Mouse (Mus musculus) kidney, postnatal 25 days (tissue): ENCODE results near the gene Grap2.

Source experiments
- DNase-seq, 2 experiments: peaks; one replicate each; pipeline ENCODE4 v3.0.0; 2021; ENCODE audit warnings: mixed read lengths in 2 of 2

Gene Grap2

DNA sequence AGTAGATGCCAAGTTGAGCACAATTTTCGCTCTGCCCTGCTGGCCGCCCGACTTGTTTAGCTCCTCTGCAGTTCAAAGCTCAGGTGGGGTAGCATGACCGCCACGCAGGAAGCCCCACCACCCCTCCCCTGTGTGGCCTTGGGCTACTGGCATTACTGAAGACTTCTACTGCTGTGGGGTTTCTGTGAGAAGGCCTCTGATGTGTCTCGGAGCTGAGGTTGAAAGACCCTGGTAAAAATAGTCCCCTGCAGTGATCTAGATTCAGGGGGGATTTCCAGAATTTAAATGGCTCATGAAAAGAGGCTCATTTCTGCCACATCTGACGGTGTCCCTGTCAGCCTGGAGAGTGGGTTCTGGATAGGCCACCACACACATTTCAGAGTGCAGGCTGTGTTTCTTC lies 30.1 kb downstream of the Grap2 start:
- DNase-seq = no peak

DNA sequence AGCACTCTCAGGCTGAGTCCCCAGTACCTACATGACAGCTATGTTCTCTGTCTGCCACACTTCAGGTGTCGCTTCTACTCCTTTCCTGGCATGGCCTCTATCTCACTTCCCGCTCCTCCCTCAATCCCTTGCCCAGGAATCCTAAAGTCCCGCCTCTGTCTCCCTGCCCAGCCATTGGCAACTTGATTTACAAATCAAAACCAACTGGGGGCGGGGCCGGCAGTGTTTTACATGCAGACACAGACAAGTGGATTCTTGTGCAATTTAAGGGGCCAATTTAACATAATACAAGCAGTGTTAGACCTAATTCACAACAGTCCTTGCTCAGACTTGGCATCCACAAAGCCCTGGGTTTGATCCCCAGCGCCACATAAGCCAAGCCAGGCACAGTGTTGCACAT lies 31.6 kb downstream of the Grap2 start:
- DNase-seq = no peak

DNA sequence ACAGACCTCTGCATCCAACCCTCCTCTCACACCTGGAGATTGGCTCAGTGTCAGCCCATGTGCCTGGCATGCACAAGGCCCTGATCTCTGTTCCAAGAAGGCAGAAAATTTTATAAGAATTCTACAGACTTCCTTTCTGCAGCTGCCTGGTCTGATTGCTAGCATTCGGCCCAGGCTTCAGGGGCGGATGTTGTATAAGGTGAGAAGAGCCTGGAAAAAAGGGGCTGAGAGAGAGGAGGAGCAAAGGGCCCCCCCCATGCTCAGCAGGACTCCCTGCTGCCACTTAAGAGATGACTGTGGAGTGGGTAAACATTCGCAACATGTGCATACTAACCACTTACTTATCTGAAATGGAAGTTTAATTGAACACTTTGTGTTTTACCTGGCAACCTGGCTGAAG lies 35.6 kb downstream of the Grap2 start:
- no peak for DNase-seq

DNA sequence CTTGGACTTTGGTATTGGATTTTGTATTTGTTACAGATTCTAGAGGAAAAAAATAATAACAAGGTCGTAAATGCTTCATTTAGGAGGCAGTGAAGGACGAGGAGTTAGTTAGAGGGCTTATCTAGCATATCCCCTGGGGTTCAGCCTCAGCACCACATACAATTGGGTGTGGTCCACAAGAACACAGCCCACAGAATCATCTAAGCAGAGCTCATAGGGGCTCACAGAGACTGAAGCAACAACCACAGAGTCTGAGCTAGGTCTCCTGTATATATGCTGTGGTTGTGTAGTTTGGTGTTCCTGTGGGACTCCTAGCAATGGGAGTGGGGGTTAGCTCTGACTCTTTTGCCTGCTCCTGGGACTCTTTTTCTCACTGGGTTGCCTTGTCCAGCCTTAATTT lies 37.9 kb downstream of the Grap2 start:
- no peak for DNase-seq

DNA sequence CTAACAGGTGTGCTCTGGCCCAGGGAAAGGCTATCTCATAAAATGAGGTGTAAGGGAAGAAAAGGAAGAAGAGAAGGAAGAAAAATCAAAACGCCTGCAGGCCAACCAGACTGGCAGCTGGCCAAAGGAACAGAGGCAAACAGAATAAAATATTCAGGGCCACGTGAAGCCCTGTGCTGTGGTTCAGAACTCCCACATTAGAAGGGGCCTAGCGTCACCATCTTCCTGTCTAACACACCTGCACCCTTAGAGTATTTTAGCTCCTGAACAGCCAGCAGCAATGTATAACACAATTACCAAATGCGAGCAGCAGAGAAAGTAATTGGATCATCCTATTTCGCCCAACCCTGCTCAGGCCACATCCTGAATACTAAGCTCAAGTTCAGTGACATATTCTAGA lies 39.1 kb downstream of the Grap2 start:
- peak in 1 of 2 experiments; percentile 11 for DNase-seq

DNA sequence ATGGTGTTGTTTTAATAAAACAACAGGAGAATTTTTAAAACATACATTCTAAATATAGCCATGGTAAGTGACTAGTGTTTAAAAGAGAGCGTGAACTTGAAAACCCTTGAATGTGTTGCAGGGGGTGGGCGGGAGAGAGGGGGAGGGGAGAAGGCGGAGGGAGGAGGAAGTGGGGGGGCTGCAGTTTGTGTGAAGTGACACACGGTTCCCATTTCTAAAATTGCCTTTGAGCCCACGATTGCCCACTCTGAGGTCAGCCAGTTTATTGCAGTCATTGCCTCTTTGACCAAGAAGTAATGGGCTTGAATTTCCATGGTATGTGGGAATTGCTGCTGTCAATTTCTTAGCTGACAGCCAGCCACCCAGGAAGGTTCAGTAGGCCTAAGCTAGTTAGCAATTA lies 41.5 kb downstream of the Grap2 start:
- DNase-seq = no peak

DNA sequence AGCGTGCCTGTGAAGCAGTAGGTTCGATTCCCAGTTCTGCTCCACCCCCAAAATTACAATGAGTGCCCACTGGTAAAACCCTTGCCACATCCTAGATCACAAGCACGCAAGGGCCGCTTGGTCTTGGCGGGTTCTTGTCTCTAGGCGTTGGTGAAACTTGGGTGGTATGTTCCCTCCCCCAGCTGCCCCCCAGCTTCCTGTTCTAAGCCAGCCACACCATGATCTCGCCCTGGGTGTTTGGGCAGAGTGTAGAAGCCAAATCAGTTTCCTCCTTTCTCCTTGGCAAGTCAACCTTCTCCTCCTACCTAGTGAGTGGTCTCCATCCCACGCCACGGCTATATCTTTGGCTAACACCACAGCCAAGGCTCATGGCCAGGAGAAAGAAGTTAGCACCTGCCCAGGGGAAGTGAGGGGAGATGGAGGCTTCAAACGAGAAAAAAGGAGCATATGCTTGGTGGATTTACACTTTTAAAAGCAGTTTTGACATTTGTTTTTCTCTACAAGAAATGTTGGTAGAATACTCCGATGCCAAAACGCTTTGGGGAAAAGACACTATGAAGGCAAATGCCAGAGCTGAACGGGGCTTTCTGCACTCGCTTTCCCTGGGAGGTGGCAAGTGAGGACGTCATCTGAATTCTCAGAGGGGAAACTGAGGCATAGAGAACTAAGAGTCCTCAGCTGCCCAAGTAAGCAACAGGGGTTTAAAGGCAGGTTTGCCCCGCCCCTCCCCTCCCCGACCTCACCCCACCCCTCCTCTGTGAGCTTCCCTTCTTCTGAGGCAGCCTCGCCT lies 42.3 kb downstream of the Grap2 start:
- DNase-seq = no peak

DNA sequence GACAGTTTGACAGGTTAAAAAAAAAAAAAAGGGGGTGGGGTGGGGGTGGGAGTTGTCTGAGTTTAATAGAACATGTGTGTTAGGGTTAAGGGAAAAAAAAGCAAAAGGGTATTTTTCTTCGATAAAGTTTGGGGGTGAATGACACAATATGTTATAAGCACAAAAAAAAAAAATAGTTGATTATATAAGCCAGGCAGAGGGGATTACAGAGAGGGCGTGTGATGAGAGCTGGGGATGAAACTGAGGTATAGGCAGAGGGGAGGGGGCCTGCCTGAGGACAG lies 42.8 kb downstream of the Grap2 start:
- no peak for DNase-seq

DNA sequence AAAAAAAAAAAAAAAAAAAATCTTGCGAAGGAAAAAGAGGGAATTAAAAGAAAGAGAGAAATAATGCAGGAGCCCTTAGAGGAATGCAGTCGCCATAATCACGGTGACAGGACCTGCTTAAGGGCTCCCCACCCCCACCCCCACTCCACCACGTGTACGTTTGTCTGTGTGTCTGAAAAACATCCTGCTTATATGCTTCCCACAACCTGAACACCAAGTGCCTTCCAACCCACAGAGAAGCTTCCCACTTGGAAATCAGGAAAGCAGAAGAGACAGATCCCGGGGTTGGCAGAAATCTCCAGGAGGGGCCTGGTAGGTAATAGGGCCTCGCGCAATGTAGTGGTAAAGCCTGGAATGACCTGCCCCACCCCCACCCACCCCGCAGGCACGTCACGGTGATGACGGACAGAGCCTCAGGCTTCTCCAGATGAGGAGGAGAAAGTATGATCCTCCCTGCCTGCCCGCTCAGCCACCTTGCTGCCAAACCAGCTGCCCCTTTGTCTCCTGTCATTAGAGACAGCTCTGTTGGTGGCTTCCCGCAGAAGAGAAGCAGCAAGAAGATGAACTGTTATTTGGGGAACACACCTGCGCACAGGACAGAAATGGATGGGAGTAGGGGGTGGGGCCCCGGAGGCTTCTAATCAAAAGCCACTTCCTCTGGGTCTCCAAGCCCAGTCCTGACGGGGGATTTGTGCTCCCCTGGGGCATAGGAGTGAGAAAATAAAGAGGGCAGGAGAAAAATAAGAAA lies 43.4 kb downstream of the Grap2 start:
- no peak for DNase-seq

DNA sequence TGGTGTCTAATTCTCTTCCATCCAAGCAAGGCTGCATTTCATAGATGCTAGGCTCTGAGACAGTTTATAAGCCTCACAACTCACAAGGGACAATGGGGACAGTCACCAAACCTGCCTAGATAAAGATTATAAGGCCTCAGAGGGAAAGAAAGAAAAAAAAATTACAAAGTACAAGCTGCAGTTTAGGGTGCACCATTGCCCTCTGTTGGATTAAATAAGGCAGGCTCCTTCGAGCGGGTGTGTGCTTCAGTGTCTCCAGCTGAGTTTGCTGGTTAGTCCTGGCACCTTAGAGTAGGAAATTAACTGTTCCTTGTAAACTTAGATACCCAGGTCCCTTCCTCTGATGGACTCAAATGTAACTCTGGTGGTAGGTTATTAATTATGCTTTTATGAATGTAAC lies 45.4 kb downstream of the Grap2 start:
- no peak for DNase-seq

DNA sequence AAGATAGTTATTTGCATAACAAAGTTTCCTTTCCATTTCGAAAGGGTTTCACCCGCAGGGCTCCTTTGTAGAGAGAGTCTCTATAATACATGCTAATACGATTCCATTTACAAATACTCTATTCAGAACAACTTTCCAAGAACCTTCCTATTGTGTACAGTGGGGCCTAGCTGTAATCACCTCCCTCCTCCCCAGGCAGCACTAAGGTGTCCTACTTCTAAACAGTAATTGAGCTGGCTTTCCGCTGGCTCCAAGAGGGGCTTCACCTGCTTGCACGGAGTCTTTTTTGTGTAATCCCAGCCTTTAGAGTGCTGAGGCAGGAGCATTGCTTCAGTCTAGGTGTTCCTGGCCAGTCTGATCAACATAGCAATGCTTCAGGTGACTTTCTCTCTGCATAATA lies 46.8 kb downstream of the Grap2 start:
- DNase-seq = no peak

DNA sequence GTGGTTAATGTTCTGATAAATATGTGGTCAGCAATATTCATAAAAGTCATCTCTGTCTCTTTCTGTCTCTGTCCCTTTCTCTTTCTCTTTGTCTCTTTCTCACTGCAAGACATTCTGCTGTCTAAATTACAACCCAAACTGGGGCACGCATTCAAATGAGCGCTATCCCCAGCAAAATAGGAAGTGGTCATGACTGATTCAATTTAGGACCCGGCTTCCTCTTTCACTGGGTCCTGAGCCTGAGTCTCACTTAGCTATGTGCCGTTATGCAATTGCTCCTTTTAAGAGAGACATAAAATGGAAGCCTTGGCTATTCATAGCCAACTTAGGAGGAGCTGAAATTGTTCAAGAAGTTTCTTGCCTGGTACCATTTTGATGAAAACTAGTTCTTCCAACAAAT lies 47.4 kb downstream of the Grap2 start:
- DNase-seq = no peak

DNA sequence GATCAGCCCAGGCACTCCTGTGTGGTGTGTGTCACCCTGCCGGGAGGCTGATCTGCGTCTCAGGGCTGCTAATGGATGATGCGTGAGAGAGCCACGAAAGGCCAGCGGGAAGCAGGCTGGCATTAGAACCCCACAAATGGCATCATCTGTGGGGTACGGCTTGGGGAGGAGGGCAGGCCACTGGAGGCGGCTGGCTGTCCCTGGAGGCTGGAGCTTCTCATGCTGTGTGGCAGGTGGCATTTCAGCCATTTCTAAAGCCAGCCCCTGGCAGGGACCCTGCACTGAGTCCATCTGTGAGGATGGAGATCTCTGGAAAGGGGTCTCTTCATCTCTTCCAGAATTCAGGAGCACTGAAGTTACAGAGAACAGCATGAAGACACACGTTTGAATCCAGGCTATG lies 48.0 kb downstream of the Grap2 start:
- no peak for DNase-seq

DNA sequence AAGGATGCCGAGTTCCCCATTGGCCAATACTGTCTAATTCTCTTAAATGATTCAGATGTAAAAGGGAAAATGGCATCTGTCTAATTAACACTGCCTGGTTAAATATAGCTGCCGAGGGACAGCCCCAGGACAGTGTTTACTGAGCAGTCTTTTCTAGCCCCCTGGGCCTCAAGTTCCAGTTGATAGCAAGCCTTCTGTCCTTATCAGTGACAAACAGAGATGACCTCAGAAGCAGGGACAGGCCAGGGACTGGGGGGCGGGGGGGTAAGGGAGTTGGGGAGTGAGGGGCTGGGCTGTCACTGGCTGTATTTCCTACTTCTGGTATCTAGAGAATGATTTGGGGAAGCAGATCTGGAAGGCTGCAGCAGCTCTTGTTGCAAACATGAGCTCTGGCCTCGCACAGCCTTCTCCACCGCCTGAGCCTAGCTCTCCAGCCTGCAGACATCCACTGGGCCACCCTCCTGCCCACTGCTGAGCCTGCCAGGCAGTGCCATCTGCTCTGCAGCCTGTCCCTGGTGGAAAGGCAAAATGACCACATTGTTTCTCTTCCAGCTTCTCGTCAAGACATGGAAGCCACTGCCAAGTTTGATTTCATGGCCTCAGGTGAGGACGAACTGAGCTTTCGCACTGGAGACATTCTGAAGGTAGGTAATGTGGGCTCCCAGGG lies 50.9 kb downstream of the Grap2 start:
- no peak for DNase-seq

DNA sequence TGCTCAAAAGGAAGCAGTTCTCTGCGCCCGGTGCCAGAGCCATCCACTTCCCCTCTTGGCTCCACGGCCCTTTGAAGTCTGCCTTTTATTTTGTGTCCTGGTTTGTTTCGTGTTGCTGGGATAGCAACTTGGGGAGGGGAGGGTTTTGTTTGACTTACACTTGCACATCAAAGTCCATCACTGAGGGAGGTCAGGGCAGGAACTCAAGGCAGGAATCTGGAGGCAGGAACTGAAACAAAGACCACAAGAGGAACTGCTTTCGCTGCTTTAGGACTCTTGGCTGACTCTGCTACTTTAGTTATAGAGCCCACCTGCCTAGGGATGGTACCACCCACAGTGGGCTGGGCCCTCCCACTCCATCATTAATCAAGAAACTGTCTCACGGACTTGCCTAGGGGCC lies 54.1 kb downstream of the Grap2 start:
- no peak for DNase-seq

DNA sequence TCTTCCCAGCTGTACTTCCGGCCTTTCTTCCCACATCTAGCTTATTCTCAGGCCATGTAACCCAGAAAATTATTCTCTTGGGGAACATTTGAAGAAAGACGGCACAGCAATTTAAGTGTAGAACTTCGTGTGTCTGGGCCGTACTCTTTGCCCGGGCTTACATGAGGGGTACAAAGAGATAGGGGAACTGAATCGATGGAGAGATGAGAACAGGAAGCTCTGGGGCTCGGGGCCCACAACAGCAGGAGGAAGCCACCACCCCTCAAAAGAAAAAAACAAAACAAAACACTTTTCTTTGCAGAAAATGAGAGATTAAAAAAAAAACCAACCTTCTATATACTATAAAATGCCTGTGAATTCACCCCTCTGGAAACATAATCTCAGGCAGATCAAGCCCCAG lies 57.8 kb downstream of the Grap2 start:
- DNase-seq = no peak

DNA sequence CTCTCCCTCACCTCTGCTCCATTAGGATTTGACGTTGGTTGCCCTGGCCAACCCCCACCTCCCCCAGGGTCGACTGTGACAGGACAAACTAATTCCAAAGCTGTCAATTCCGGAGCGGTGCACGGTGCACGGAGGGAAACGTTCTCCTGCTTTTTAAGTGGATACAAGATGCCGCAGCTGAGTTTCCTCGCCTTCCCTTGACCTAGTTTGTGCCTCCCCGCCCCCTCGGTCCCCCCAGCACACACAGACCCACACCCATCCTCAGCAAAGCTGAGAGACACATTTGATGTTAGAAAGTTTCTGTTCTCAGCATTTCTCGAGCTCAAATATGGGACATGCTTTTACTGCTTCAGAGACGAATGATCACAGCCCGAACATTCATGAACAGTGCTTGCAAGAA lies 58.3 kb downstream of the Grap2 start:
- DNase-seq = no peak

DNA sequence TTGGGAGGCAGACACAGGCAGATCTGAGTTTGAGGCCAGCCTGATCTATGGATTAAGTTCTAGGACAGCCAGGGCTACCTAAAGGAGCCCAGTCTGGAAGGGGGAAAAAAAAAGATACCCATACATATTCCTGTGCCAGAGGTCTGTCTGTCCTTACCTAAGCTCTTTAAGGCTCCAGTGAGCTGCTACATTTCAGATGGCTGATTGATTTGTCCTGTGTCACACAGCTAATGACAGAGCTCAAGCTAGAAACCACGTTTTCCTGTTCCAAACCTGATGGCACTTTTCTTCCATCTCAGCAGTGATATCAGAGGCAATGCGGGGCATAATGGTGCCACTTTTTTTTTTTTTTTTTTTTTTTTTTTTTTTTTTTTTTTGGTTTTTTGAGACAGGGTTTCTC lies 58.9 kb downstream of the Grap2 start:
- no peak for DNase-seq

DNA sequence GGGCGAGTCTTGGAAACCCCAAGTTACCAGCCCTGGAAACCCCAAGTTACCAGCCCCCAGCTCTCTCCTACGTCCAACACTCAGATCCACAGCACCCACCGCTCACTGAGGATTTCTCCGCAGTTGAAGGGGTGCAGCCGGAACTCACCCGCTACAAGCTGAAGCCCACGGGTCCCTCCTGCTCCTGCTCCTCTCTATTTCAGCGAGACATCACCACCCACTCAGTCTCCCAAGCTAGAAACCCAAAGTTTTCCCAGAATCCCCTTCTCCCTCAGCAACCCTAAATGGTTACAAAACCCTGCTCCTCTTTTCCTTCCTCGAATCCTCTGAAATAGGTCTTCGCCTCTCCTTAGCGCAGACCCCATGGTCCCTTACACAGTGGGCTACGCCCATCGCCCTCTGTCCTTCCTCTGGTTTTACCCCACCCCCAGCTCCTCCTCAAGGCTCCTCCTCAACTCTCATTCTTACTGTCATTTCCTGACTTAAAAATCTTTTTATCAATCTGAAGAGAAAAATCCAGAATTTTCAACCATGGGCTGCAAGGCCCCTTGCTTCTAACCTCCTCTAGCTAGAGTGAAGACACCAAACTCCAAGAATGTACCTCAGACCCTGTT lies 60.0 kb downstream of the Grap2 start:
- no peak for DNase-seq

DNA sequence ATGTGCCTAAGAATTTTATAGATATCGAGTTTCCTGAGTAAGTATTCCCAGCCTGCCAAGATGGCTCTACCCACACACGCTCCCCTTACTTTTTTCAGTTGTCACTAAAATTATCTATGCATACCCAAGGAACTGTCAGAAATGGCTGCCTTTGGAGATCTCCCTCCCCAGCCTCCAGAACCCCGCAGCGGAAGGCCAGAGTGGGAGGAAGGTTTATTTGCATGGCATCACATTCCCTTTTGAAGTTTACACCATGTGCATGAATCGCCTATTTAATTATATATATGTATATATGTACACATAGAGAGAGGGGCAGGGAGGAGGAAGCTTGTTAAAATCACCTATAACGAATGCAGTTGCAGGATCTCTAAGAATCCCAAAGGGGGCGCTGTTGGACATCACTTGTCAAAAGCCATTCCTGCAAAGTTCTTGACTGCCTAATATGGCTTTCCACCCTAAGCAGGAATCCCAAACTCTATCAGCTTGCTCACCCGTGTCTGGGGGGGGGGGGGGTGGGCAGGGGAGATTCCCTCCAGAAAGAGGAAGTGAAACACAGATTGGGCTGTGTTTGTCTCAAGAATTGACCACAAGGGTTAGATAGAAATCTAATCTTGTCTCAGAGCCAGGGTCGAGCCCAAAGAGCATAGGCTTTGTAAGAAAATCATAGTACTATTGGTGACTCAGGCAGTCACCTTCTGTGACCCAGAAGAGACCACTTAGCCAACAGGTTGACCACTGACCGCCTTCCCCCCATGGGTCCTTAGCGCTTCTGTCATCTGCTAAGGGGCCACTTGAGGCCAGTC lies 62.2 kb downstream of the Grap2 start:
- DNase-seq = peak; percentile 46 to 55

DNA sequence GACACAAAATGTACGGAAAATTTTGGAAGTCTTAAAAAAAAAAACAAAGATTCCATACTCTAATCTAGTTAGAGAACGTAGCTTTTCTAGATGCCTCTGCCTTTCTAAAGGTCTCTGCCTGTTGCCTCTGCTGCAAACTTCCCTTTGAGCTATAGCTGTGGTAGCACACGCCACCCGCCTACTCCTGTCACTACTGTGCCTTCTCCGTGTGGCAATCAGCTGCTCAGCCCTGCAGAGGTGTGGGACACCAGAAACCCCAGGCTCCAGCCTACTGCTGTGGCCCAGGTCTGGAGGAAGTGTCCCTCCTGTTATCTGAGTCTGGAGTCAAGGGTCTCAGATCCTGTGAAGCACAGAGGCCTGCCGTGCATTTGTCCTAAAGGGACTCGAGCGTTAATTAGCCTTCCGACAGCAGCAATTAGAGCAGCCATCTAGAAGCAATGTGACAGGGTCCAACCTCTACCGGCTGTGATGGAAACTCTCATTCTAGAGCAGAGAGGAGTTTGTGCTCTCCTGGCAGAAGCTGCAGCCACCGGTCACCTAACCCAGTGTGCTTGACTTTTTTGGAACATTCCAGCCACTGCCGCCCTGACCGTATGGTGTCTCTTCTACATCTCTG lies 64.5 kb downstream of the Grap2 start:
- DNase-seq = no peak

DNA sequence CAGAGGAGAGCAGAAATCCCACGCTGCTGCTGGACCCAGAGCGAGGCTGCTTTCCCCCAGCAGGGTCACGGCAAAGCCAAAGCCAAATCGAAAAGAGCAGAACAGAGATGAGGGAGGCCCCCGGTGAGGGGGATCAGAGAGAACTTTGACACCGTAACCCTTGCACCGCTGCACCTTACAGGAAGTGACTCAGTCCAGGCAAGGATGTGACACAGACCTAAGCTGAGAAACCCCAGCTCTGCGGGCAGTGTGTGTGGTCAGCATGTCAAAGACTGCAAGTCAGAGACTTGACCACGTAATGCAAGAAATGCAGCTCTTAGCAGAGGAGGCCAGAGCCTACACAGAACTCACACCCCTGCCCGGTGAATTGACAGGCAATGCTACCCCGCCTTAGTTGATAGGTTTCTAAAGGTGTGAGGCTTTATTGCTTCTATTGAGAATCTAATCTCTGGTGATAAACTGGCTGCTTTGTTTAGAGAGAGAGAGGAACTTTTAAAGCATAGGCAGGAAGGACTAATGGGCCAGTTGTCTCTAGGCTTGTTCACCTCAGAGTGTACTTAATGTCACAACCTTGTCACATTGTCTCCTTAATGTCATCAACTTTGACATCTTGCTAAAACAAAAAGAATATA lies 66.8 kb downstream of the Grap2 start:
- DNase-seq = no peak
